Mouse (Mus musculus) forebrain, postnatal 0 days (tissue): ENCODE measurements around the gene Sytl3. TPM values are rescaled to one million over a fixed set of nuclear protein-coding genes. Genes with fewer than 3 reads are reported as not detected.

Source experiments
- ATAC-seq: fragments of 200-750 bp; cut with Nextera tagmentation; 2 replicates; pipeline ENCODE4 v1.8.0; 2017; ENCODE audit warnings: mild to moderate bottlenecking, moderate library complexity
- DNase-seq: peaks from one replicate; pipeline ENCODE4 v3.0.0-alpha.2; 2015
- H3K27ac ChIP-seq: fragments of 300-500 bp; sonication (generic); 2 replicates; pipeline ENCODE4 v1.5.1; 2014; ENCODE audit warnings: low read depth, mild to moderate bottlenecking, antibody characterized with exemption, low read length, moderate library complexity, mixed read lengths
- H3K27me3 ChIP-seq: fragments of 300-500 bp; sonication (generic); 2 replicates; pipeline ENCODE4 v1.6.1; 2014; ENCODE audit warnings: mild to moderate bottlenecking, low read length, mixed read lengths; ENCODE audit not compliant: insufficient read depth
- H3K36me3 ChIP-seq: fragments of 300-500 bp; sonication (generic); 2 replicates; pipeline ENCODE4 v1.6.1; 2014; ENCODE audit warnings: mild to moderate bottlenecking, moderate library complexity; ENCODE audit not compliant: insufficient read depth
- H3K4me1 ChIP-seq: fragments of 300-500 bp; sonication (generic); 2 replicates; pipeline ENCODE4 v1.6.1; 2014; ENCODE audit warnings: antibody characterized with exemption; ENCODE audit not compliant: insufficient read depth
- H3K4me2 ChIP-seq: fragments of 300-500 bp; sonication (generic); 2 replicates; pipeline ENCODE4 v1.6.1; 2014; ENCODE audit warnings: low read depth, mild to moderate bottlenecking, moderate library complexity
- H3K4me3 ChIP-seq: fragments of 300-500 bp; sonication (generic); 2 replicates; pipeline ENCODE4 v1.5.1; 2014; ENCODE audit warnings: low read depth, low read length, mixed read lengths
- H3K9ac ChIP-seq: fragments of 300-500 bp; sonication (generic); 2 replicates; pipeline ENCODE4 v1.6.1; 2014; ENCODE audit warnings: mild to moderate bottlenecking
- H3K9me3 ChIP-seq: fragments of 300-500 bp; sonication (generic); 2 replicates; pipeline ENCODE4 v1.6.1; 2016; ENCODE audit warnings: low read length
- CTCF ChIP-seq: sonication (generic); IDR thresholded peaks from 2 replicates; pipeline ENCODE4 v1.5.1; 2016; ENCODE audit warnings: antibody characterized with exemption, control low read depth, low read depth
- WGBS: fragments of 180-500 bp; shearing (Covaris S2); extraction: QIAGEN DNeasy Blood & Tissue Kit; methylation state at CpG from one replicate; pipeline ENCODE4 v1.1.7; 2014; 5-methylcytosine and 5-hydroxymethylcytosine counted together
- polyA plus RNA-seq: library from polyadenylated mRNA; unstranded; fragments of >200 nt; fragmentation: Nextera tagmentation; extraction: Ambion mirVana; gene quantifications from 2 replicates; pipeline ENCODE4 v1.2.1, GENCODE M21; 2015
- total RNA-seq: library from RNA; depleted of rRNA; stranded (reverse); fragments of >200 nt; gene quantifications from 2 replicates; pipeline ENCODE4 v1.2.3, GENCODE M21; 2014

Sytl3 gene
- total and polyA plus RNA-seq, 2 experiments from 2014 or later, result 0.47 to 0.81 TPM

DNA sequence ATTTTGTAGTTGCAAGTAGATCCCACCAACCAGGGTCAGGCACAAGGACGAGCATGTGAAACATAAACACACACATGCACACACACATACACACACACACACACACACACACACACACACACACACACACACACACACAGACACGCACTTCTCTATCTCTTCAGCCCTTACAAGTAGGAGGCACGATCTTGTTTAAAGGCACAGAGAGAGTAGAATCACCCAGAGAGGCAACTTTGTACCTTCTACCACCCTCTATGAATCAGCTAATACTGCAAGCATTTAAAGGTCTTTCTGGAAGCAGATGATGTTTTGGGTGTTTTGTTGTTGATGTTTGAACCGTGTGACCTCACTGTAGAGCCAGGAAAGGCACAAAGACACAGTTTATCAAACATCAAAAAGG, 116.8 kb downstream of the Sytl3 start:
- H3K27ac ChIP-seq, result no peak overlapping the region
- ATAC-seq (no peak), DNase-seq (no peak)
- 72% methylated on average over 4 of the region's 4 CpGs for WGBS
- H3K27me3 ChIP-seq, result no peaks in the 10 kb centered on the region
- H3K4me2 ChIP-seq, result no peak overlapping the region
- no peak overlapping the region for H3K9ac ChIP-seq
- no peak for TF ChIP-seq CTCF
- H3K4me1 ChIP-seq, result no peaks in the 10 kb centered on the region
- H3K4me3 ChIP-seq, result no peak overlapping the region
- no peaks in the 10 kb centered on the region for H3K9me3 ChIP-seq
- H3K36me3 ChIP-seq, result no peaks in the 10 kb centered on the region

DNA sequence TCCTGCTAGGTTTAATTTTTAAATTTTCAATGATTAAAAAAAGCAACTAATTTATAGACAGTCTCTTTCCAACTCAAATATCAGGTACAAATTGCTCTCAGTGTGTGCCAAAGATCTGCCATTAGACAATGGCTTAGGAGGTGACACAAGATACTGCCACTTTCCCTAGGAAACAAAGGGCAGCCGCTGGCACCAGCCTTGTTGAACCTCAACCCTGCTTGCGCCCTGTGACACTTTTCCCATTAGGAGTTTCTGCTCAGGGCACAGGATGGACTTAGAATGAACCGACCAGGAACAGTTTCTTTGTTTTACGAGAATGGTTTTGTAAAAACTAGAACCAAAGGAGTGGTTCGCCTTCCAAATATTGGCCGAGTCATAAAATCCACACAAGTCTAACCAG, 117.2 kb downstream of the Sytl3 start:
- Histone ChIP-seq H3K36me3 (no peaks in the 10 kb centered on the region), H3K4me2 (no peak overlapping the region), H3K27ac (no peak overlapping the region), H3K4me3 (no peak overlapping the region), H3K27me3 (no peaks in the 10 kb centered on the region), H3K9me3 (no peaks in the 10 kb centered on the region), H3K9ac (no peak overlapping the region), H3K4me1 (no peaks in the 10 kb centered on the region)
- DNase-seq (no peak), ATAC-seq (no peak)
- TF ChIP-seq CTCF, result no peak
- 40% methylated on average over 6 of the region's 6 CpGs for WGBS

DNA sequence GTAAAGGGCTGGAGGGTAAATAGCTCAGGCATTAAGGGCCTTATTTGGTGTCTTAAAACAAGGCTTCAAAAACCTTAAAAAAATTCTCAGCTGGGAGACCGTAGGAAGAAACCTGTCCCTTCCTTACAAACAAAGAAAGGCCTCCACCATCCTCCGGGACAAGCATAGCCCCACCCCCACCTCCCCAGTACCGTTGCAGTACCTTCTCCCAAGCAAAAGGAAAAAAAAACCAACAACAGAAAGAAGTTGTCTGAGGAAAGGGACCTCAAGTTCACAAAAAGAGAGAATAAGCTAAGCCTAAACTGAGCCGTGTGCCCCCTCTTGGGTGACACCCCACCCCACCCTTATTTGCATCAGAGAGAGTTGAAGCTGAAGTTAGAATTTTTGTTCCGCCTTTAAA, 117.7 kb downstream of the Sytl3 start:
- ATAC-seq (no peak), DNase-seq (no peak)
- Histone ChIP-seq H3K36me3 (no peaks in the 10 kb centered on the region), H3K4me1 (no peaks in the 10 kb centered on the region), H3K9me3 (no peaks in the 10 kb centered on the region), H3K4me3 (no peak overlapping the region), H3K4me2 (no peak overlapping the region), H3K27ac (no peak overlapping the region), H3K9ac (no peak overlapping the region), H3K27me3 (no peaks in the 10 kb centered on the region)
- WGBS, result 33% methylated on average over 5 of the region's 5 CpGs
- no peak for TF ChIP-seq CTCF

DNA sequence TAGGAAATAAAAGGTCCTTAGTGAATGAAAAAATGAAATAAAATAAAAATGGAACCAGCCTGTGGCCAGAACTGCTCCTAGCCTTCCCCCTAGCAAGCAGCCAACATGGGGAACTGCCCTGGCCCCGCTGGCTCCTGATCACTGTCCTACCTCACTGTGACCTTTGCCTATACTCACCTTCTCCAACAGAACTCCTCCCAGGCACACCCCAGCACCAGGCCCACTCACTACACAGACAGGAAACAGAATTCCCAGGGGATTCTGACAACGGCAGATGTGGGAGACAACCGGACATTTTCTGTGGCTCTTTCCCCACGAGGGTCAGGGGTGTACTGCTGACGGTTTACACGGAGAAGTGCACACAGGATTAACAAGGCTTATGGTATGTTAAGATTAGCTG, 118.2 kb downstream of the Sytl3 start:
- no peaks in the 10 kb centered on the region for H3K4me1 ChIP-seq
- no peak overlapping the region for H3K9ac ChIP-seq
- DNase-seq (no peak), ATAC-seq (no peak)
- WGBS, result 81% methylated on average over 6 of the region's 6 CpGs
- H3K4me2 ChIP-seq, result no peak overlapping the region
- no peak for TF ChIP-seq CTCF
- no peak overlapping the region for H3K4me3 ChIP-seq
- H3K9me3 ChIP-seq, result no peaks in the 10 kb centered on the region
- H3K27me3 ChIP-seq, result no peaks in the 10 kb centered on the region
- no peak overlapping the region for H3K27ac ChIP-seq
- no peaks in the 10 kb centered on the region for H3K36me3 ChIP-seq

DNA sequence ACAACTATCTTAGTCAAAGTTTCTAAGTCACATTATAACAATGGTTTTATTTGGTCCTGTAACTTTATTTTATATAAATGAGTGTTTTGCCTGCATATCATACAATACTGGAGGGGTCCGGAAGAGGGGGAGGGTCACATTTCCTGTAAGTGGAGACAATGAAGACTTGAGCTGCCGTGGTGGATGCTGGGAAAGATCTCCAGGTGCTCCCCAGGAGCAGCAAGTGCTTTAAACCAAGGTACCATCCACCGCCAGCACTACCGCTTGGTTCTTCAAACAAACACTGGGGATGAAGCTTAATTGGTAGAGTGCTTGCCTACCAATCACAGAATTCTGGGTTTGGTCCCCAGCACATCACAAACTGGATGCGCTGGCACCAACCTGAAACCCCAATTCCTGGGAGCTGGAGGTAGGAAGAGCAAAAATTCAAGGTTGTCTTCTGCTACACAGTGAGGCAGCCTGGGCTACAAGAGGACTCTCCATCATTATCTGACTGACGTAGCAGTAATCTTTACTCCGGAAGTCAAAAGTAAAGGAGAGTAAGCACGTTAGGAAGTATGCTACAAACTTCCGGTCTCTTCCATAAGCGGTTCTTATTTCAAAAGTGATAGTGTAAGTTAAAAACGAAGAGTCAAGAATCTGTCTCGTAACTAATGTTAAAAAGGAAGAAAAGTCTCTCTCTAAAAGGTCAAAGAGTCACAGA, 118.9 kb downstream of the Sytl3 start:
- ATAC-seq (no peak), DNase-seq (no peak)
- H3K27me3 ChIP-seq, result no peaks in the 10 kb centered on the region
- H3K4me3 ChIP-seq, result no peak overlapping the region; the same call in 1 of the 2 replicates
- H3K4me1 ChIP-seq, result no peaks in the 10 kb centered on the region
- peak overlapping the region; percentile 94; the same call in 1 of the 2 replicates for H3K4me2 ChIP-seq
- H3K36me3 ChIP-seq, result no peaks in the 10 kb centered on the region
- H3K9ac ChIP-seq, result no peak overlapping the region
- H3K9me3 ChIP-seq, result no peaks in the 10 kb centered on the region
- no peak overlapping the region for H3K27ac ChIP-seq
- WGBS, result 66% methylated on average over 12 of the region's 12 CpGs
- TF ChIP-seq CTCF, result no peak

DNA sequence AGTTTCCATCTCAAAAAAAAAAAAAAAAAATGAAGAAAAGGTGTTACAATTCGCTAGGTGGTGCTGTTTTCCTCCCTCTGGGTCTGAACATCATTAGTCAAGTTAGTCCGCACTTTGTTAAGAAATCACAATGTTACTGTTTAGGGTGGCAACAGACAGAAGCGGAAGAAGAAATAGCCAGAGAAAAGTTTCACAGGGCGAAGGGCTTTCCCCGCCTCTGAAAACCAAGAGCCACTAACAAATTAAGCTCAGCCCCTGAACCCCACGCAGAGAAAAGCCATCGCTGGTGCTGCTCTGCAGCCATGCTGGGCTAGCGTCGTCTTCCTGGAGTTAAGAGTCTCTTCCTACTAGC, 119.4 kb downstream of the Sytl3 start:
- peak overlapping the region; percentile 94 for H3K4me2 ChIP-seq
- H3K27ac ChIP-seq, result 0 out of 2 replicates have a peak overlapping the region, but pooled peaks have one; percentile 0
- H3K9me3 ChIP-seq, result no peaks in the 10 kb centered on the region
- no peak overlapping the region; the same call in 1 of the 2 replicates for H3K9ac ChIP-seq
- no peaks in the 10 kb centered on the region for H3K27me3 ChIP-seq
- no peaks in the 10 kb centered on the region for H3K36me3 ChIP-seq
- H3K4me1 ChIP-seq, result no peaks in the 10 kb centered on the region
- WGBS, result 2% methylated on average over 9 of the region's 9 CpGs
- ATAC-seq, result no peak
- H3K4me3 ChIP-seq, result peak overlapping the region; percentile 32
- DNase-seq, result peak; percentile 54
- TF ChIP-seq CTCF, result peak; percentile 74

DNA sequence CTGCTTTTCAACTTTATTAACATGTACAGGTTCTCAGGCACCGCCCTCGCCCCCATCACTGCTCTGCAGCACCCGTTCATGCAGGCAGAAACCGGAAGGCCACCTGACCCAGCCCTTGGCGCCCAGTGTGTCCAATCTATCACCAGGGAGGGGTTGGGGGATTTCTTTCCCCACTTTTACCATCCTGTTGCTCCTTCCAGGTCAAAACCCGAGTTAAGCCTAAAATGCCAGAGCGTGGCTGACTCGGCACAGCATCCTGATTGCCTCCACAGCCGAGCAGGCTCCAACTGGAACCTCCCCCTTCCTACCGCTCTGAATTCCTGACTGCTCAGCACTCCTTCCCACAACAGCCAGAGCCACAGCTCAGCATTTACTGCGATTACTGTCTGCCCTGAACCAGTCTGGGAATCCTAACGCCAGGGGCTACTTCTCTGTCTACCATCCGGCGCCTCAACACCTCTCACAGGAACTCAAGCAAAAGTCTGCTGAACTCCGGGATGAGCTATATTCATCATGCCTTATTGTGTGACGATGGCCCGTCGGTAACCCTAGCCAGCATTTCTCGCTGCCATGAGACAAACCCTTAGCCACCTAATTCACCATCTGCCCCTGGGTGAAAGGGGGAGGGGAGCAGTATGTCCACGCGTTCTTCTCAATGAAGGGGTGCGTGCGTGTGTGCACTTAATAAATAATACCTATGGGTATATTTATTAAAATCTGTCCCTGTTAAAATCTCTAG, 120.0 kb downstream of the Sytl3 start:
- no peaks in the 10 kb centered on the region for H3K4me1 ChIP-seq
- H3K9ac ChIP-seq, result no peak overlapping the region; the same call in 1 of the 2 replicates
- TF ChIP-seq CTCF, result no peak
- H3K27ac ChIP-seq, result 0 out of 2 replicates have a peak overlapping the region, but pooled peaks have one; percentile 0
- no peaks in the 10 kb centered on the region for H3K9me3 ChIP-seq
- no peaks in the 10 kb centered on the region for H3K27me3 ChIP-seq
- H3K4me3 ChIP-seq, result peak overlapping the region; percentile 32
- no peaks in the 10 kb centered on the region for H3K36me3 ChIP-seq
- H3K4me2 ChIP-seq, result peak overlapping the region; percentile 94
- ATAC-seq, result peak; percentile 58
- WGBS, result 6% methylated on average over 23 of the region's 23 CpGs
- peak; percentile 57 for DNase-seq
